Mouse (Mus musculus) T-helper 2 cell (primary cell): ENCODE measurements around the gene Smpd4.

Source experiments
- in situ Hi-C: fragments of 300-600 bp; cut with MboI, MseI; formaldehyde crosslinking; loops from one replicate; pipeline ENCODE4 v1.15.1; 2025; ENCODE audit warnings: high pct_unique_total_duplicates

Gene Smpd4

GRCm38 (mm10) chr16:17638036-17638628 lies 19.0 kb downstream of the Smpd4 start:
- in situ Hi-C loops, result no loop called here

GRCm38 (mm10) chr16:17639081-17639480 lies 19.9 kb downstream of the Smpd4 start:
- in situ Hi-C loops, result no loop called here

GRCm38 (mm10) chr16:17639951-17640350 lies 20.8 kb downstream of the Smpd4 start:
- in situ Hi-C loops, result no loop called here

GRCm38 (mm10) chr16:17640706-17641105 lies 21.6 kb downstream of the Smpd4 start:
- in situ Hi-C loops, result no loop called here

- in situ Hi-C loops, result no loop called here
Observed at GRCm38 (mm10) chr16:17641301-17641700, 22.1 kb downstream of the Smpd4 start.

- in situ Hi-C loops, result no loop called here
Observed at GRCm38 (mm10) chr16:17642311-17642710, 23.2 kb downstream of the Smpd4 start.

GRCm38 (mm10) chr16:17643437-17643990 lies 24.4 kb downstream of the Smpd4 start:
- in situ Hi-C loops, result no loop called here

- in situ Hi-C loops, result no loop called here
Observed at GRCm38 (mm10) chr16:17646310-17647114, 27.4 kb downstream of the Smpd4 start, which contains the start of gene Ccdc74a. Gene Ccdc74a (plus strand): TSS chr16:17646470.

- in situ Hi-C loops, result no loop called here
Observed at GRCm38 (mm10) chr16:17647156-17647555, 28.0 kb downstream of the Smpd4 start.

- in situ Hi-C loops, result no loop called here
Observed at GRCm38 (mm10) chr16:17647566-17648340, 28.6 kb downstream of the Smpd4 start.

- in situ Hi-C loops, result no loop called here
Observed at GRCm38 (mm10) chr16:17649925-17650605, 30.9 kb downstream of the Smpd4 start.

- in situ Hi-C loops, result no loop called here
Observed at GRCm38 (mm10) chr16:17650711-17651110, 31.6 kb downstream of the Smpd4 start.

- in situ Hi-C loops, result no loop called here
Observed at GRCm38 (mm10) chr16:17652607-17653006, 33.5 kb downstream of the Smpd4 start.

GRCm38 (mm10) chr16:17653601-17654000 lies 34.4 kb downstream of the Smpd4 start:
- in situ Hi-C loops, result no loop called here

GRCm38 (mm10) chr16:17654188-17654795 lies 35.1 kb downstream of the Smpd4 start:
- in situ Hi-C loops, result no loop called here

GRCm38 (mm10) chr16:17656212-17656871 lies 37.2 kb downstream of the Smpd4 start:
- in situ Hi-C loops, result no loop called here

- in situ Hi-C loops, result no loop called here
Observed at GRCm38 (mm10) chr16:17665568-17665967, 46.4 kb downstream of the Smpd4 start.

- in situ Hi-C loops, result no loop called here
Observed at GRCm38 (mm10) chr16:17669886-17670285, 50.7 kb downstream of the Smpd4 start.
